Mouse (Mus musculus): ENCODE results near the gene Rhou.

Gene Rhou

DNA sequence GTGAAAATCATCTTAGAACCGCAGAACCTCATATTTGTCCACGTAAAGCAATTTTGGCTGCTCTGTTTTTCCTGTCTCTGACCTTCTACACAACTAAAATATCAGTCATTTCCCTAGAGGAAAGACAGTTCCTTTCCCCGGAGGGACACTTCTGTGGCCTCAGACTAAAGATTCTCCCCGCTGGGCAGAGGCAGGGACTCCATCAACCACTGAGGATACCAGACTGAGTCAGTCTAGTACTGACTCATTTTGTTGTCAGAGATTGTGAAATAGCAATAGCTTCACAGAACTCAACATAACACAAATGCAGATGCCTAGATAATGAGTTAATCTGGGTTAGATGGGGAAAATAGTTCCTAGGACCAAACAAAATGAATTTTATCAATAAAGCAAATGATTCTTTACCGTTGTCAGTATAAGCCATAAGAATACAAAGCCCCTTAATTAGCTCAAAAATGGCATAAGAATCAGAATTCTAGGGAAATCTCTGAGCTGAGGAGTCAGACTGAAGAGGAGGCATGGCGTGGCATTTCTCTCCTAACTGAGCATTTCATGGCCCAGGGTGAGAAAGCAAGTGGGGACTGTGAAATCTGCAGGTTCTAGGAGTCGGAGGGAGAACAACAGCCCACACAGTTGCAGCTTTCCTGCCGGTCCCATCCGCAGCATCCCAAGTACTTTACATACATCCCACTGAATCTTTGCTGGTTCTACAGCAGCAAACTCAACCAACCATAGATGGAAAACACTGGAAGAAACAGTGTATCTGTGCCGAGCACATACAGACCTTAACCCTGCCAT is 38.6 kb downstream of the Rhou start:
- DNase-seq (ENCODE audit: low read depth, low spot score): no peak

GRCm38 (mm10) chr8:123696167-123696566 is 42.4 kb downstream of the Rhou start:
- DNase-seq (ENCODE audit: low read depth, low spot score): no peak

- DNase-seq (ENCODE audit: low read depth, low spot score): no peak
Observed at GRCm38 (mm10) chr8:123697329-123697728, 43.6 kb downstream of the Rhou start.

GRCm38 (mm10) chr8:123700399-123701070 is 46.8 kb downstream of the Rhou start:
- DNase-seq (ENCODE audit: low read depth, low spot score): no peak

DNA sequence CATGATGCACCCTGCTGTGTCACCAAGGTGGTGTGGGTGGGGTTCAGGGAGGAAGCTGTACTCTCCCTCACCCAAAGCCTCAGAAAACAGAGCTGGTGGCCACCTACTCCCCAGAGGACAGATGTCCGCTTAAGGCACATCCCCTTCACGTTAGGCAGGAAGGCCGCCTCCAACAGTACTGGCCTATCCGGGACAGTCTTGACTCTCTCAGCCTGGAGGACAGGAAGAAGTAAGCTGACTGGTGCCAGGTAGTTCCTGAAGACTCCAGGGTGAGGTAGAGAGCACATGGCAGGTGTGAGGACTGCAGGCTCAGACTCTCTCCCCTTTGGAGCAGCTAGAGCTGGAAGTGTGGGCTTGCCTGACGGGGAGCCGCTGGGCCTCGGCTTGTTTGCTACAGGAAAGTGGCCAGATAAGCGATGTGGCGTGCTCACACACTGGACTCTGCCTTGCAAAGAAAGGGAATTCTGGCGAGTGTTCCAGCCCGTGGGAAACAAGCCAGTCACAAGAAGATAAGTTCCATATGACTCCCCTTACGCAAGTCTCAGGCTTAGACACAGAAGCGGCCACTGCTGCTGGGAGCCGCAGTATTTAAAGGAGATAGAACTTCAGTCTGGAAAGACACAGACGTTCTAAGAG is 48.3 kb downstream of the Rhou start:
- no peak for DNase-seq (ENCODE audit: low read depth, low spot score)

GRCm38 (mm10) chr8:123705376-123705775 is 51.6 kb downstream of the Rhou start:
- no peak for DNase-seq (ENCODE audit: low read depth, low spot score)

DNA sequence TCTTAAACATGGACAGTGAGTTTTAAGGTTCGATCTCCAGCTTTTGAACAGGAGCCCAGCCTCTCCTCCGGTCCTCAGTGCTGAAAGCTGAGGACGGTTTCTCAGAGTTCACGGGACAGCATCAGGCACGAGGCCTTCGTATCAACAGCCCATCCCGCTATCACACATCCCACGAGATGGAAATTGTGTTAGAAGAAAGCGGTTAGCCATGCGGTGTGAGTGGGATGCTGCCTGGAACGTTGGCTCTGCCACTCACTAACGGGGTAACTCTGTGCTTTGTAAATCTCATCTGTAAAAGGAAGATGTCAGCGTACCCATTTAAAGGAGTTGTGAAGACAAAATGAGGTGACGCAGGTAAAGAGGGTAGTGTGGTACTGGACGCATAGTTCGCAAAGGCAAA is 53.4 kb downstream of the Rhou start:
- DNase-seq (ENCODE audit: low read depth, low spot score): no peak

GRCm38 (mm10) chr8:123708729-123709128 is 55.0 kb downstream of the Rhou start:
- DNase-seq (ENCODE audit: low read depth, low spot score): no peak

DNA sequence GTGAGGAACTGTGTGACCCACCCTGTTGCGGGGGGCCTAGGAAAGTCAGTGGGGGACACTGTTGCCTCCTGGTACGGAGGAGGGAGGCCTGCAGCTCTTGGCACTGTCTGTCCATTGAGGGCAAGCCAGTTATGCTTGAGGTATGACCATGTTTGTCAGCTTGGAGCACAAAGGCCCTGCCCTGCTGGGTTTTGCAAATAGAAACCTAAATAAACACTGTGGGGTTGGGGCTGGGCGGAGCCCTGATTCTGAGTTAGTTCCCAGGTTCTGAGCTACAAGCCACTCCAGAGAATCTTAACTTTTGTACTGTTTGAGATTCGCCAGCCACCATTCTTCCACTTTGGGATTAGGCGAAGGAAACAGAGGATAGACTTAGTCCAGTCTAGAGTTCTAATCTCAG is 56.6 kb downstream of the Rhou start:
- no peak for DNase-seq (ENCODE audit: low read depth, low spot score)
